Mouse (Mus musculus) testis, adult 2 months (tissue): Measurements from ENCODE around the gene Aff1. TPM values are rescaled to one million over a fixed set of nuclear protein-coding genes. Genes with fewer than 3 reads are reported as not detected.

Experiments
- H3K27ac ChIP-seq: fragments of 200-500 bp; 2 replicates; pipeline ENCODE4 v1.5.1; 2012; ENCODE audit warnings: low read depth, low read length; ENCODE audit not compliant: control insufficient read depth, insufficient read depth
- H3K27me3 ChIP-seq: fragments of 200-500 bp; 2 replicates; pipeline ENCODE4 v1.6.1; 2012; ENCODE audit warnings: mild to moderate bottlenecking, low read length, moderate library complexity; ENCODE audit not compliant: control insufficient read depth, insufficient read depth
- H3K36me3 ChIP-seq: fragments of 200-500 bp; 2 replicates; pipeline ENCODE4 v1.6.1; 2012; ENCODE audit warnings: mild to moderate bottlenecking, low read length; ENCODE audit not compliant: control insufficient read depth, insufficient read depth
- H3K4me1 ChIP-seq: fragments of 200-500 bp; 2 replicates; pipeline ENCODE4 v1.6.1; 2012; ENCODE audit warnings: low read length; ENCODE audit not compliant: control insufficient read depth, insufficient read depth
- H3K4me3 ChIP-seq: fragments of 200-500 bp; 2 replicates; pipeline ENCODE4 v1.5.1; 2012; ENCODE audit warnings: low read depth, mild to moderate bottlenecking, low read length, moderate library complexity, mixed read lengths; ENCODE audit not compliant: control insufficient read depth
- CTCF ChIP-seq: fragments of 200-500 bp; IDR thresholded peaks from 2 replicates; pipeline ENCODE4 v1.5.1; 2012; ENCODE audit warnings: low read depth, mild to moderate bottlenecking, inconsistent platforms, low read length, moderate library complexity; ENCODE audit not compliant: control insufficient read depth, insufficient read depth, insufficient replicate concordance
- POLR2A ChIP-seq: fragments of 200-500 bp; IDR thresholded peaks from 2 replicates; pipeline ENCODE4 v1.6.1; 2012; ENCODE audit warnings: low read depth, mild to moderate bottlenecking, inconsistent platforms, low read length, moderate library complexity; ENCODE audit not compliant: control insufficient read depth
- polyA plus RNA-seq: library from polyadenylated mRNA; depleted of rRNA; stranded (reverse); fragments of >200 nt; gene quantifications from 2 replicates; pipeline ENCODE4 v1.2.3, GENCODE M21; 2012

Aff1 gene
- polyA plus RNA-seq, 1 experiment: 1.3 TPM

DNA sequence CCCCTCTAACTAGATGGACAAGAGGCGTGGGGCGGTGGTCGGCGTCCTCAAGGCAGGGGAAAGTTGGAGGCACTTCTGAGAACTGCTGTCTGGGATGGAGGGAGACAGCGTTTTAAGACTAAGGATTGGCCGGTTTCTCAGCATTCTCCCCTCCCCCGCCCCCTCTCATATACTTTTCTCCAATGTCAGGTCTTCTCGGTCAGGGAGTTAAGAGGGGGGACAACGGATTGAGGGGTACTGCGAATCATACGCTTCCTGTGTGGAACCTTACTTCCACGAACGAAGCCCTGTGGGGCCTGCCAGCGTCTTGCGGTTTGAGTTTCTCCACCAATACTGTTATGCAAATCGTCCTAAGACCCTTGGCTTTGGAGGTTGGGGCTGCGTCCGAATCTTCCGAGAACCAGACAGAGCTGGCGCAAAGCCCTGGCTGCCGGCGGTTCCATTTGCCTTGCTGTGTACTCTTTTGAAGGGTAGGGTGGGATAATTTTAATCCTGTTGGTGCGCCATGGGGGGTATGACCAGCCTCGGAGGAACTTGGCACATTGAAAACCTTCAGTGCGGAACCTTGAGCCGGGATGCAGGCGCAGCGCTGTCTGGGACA lies 967 bp downstream of the Aff1 start:
- Histone ChIP-seq H3K27me3 (no peaks in the 10 kb centered on the region), H3K4me1 (peaks cover 14% of the 10 kb centered on the region), H3K36me3 (no peaks in the 10 kb centered on the region), H3K4me3 (peak overlapping the region; percentile 85), H3K27ac (no peak overlapping the region)
- TF ChIP-seq CTCF (no peak), POLR2A (no peak)

DNA sequence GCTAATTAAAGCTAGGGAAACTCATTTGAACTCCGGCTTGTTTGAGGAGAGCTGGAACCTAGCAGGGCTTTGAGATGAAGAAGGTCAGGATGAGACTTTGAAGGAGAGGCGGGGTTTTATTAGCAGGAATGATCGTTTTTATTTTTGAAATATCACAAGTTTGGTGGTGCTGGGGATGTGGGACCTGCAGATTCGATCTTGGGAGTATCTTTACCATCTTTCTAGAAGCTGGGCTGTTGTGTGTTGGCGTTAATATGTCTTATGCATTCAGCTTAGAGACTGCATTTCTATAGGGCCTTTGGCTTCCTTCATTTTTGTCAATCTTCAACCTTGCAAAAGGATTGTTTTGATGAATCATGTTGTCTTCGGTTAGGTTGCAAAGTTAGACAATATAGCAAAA lies 1.9 kb downstream of the Aff1 start:
- Histone ChIP-seq H3K27ac (no peak overlapping the region), H3K36me3 (no peaks in the 10 kb centered on the region), H3K27me3 (no peaks in the 10 kb centered on the region), H3K4me1 (peaks cover 14% of the 10 kb centered on the region), H3K4me3 (no peak overlapping the region)
- TF ChIP-seq CTCF: no peak
- no peak for TF ChIP-seq POLR2A

DNA sequence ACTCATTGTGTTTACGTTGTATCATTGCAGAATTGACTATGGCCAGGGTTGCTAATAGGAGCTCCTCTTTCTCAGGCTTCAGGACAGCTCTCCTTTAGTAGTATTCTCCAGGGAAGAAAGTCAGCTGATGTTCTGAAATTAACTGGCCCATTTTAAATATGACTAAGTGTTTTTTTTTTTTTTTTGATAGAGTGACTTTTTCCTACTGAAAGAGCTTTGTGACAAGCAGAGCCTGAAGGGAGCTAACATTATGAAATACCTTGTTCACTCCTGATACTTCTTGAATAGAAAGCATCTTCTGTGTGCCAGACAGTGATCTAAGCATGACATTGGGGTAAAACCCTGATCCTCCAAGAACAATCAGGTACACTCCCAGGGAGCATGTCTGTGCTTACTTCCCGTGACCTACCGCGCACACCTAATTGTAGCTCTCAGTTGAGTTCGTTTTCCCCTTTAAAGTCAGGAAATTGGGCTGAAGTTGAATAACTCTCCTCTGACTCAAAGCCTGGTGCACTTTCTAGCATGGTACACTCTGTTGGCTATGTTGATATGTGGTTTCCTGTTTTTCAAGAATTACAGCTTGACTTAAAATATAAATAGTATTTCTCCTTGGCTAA lies 5.8 kb downstream of the Aff1 start:
- H3K4me1 ChIP-seq: peaks cover 7% of the 10 kb centered on the region
- H3K27ac ChIP-seq: no peak overlapping the region
- H3K4me3 ChIP-seq: no peak overlapping the region
- no peaks in the 10 kb centered on the region for H3K27me3 ChIP-seq
- TF ChIP-seq CTCF: no peak
- no peak for TF ChIP-seq POLR2A
- no peaks in the 10 kb centered on the region for H3K36me3 ChIP-seq

DNA sequence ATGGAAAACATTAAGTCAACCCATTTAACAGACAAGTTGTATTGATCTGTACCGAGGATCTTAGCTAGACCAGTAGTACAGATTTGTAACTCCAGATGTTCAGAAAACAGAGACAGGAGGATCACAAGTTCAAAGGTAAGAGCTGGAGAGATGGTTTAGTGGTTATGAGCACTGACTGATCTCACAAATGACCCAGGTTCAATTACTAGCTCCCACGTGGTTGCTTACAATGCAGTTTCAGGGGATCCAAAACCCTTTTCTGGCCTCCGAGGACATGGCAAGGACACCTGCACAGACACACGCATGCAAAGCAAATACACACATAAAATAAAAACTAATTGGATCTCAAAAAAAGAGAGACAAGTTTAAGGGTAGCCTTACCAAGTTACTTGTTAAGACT lies 6.4 kb downstream of the Aff1 start:
- peaks cover under 1% of the 10 kb centered on the region; the same call in 1 of the 2 replicates for H3K4me1 ChIP-seq
- H3K36me3 ChIP-seq: no peaks in the 10 kb centered on the region
- H3K27me3 ChIP-seq: no peaks in the 10 kb centered on the region
- H3K4me3 ChIP-seq: no peak overlapping the region
- H3K27ac ChIP-seq: no peak overlapping the region
- TF ChIP-seq CTCF (no peak), POLR2A (no peak)

DNA sequence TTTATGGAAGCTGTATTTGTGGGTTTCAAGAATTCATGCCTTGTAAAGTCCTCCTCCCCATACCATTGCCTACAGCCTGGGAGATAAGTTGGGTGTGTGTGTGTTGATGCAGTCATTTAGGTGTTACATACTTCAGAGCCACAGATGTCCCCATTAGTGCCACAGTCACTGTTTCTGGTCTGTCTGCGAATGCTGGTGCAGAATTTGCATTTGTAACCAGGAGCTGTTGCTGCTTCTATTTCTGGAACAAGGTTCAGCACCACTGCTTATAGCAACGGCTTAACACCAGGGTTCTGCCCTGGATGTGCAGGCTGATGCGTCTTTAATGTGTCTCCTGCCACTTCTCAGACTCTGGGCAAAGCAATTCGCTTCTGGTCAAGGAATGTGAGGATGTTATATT lies 7.4 kb downstream of the Aff1 start:
- H3K27me3 ChIP-seq: no peaks in the 10 kb centered on the region
- H3K4me3 ChIP-seq: no peak overlapping the region
- no peak overlapping the region for H3K27ac ChIP-seq
- TF ChIP-seq CTCF (no peak), POLR2A (no peak)
- H3K36me3 ChIP-seq: no peaks in the 10 kb centered on the region
- H3K4me1 ChIP-seq: no peaks in the 10 kb centered on the region

DNA sequence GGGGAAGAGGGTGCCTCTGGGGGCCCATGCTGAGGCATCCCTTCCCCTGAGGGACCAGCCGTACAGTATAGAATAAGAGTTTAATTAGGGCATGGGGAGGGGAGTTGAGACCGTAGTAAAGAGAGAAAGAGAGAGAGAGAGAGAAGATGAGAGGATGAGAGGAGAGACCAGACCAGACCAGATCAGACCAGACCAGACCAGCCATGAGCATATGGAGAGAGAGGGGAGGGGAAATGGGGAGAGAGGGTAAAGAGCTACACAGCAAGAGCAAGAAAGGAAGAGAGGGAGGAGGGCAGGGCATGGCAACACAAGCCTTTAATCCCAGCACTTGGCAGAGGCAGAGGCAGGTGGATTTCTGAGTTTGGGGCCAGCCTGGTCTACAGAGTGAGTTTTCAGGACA lies 8.5 kb downstream of the Aff1 start:
- Histone ChIP-seq H3K27me3 (no peaks in the 10 kb centered on the region), H3K36me3 (no peaks in the 10 kb centered on the region), H3K27ac (no peak overlapping the region), H3K4me3 (no peak overlapping the region), H3K4me1 (no peaks in the 10 kb centered on the region)
- TF ChIP-seq POLR2A: no peak
- TF ChIP-seq CTCF: no peak

DNA sequence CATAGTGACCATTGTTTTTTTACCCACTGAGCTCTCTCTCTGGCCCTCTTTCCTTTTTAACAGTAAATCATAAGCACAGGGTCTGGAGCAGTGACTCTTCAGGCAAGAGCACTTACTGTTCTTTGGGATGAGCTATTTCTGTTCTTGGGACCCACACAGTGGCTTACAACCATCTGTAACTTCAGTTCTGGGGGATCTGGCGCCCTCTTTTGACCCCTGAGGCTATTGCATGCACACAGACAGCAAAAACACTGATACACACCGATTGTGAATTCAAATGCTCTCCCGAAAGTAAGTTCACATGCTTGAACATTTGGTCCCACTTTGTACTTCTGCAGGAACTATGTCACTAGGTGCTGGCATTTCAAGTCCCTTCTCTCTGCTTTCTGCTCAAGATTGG lies 9.3 kb downstream of the Aff1 start:
- Histone ChIP-seq H3K27ac (no peak overlapping the region), H3K4me1 (no peaks in the 10 kb centered on the region), H3K27me3 (no peaks in the 10 kb centered on the region), H3K4me3 (no peak overlapping the region), H3K36me3 (no peaks in the 10 kb centered on the region)
- TF ChIP-seq CTCF: no peak; the same call in 1 of the 2 replicates
- TF ChIP-seq POLR2A: no peak
